ENCODE assay signal across 8 mouse cellular contexts in genomic region chr9:8208855-8209254, GRCm38 (mm10).
A peak's percentile ranks its signal among the peaks of the same experiment; 100 is the strongest.
DNase-seq lines count a peak whose midpoint lies in the region; ATAC-seq and TF ChIP-seq lines count a peak whose summit lies in the region.

No protein-coding gene starts in this region.

- no peaks in the 10 kb centered on the region for H3K4me1 ChIP-seq in forebrain, embryonic 13.5 days
- no peaks in the 10 kb centered on the region for H3K4me1 ChIP-seq in forebrain, embryonic 10.5 days
- no peaks in the 10 kb centered on the region for H3K4me1 ChIP-seq in E14TG2a.4 (replicated peaks; ENCODE audit: low read depth, low read length)
- H3K4me1 ChIP-seq in hindbrain, embryonic 16.5 days (ENCODE audit: control insufficient read depth, insufficient read depth, low read depth, low read length): no peaks in the 10 kb centered on the region
- no peaks in the 10 kb centered on the region for H3K4me1 ChIP-seq in midbrain, embryonic 15.5 days

- no peak overlapping the region for H3K4me3 ChIP-seq in forebrain, embryonic 13.5 days
- H3K4me3 ChIP-seq in forebrain, embryonic 10.5 days: no peak overlapping the region
- no peak overlapping the region for H3K4me3 ChIP-seq in E14TG2a.4 (replicated peaks; ENCODE audit: low read length)
- H3K4me3 ChIP-seq in hindbrain, embryonic 16.5 days (ENCODE audit: low read length): no peak overlapping the region
- no peak overlapping the region for H3K4me3 ChIP-seq in midbrain, embryonic 15.5 days

- DNase-seq in forebrain, embryonic 10.5 days (ENCODE audit: extremely low spot score, low spot score): no peak
- DNase-seq in embryo, embryonic 11 days: peak; percentile 50
- DNase-seq in layer of hippocampus, postnatal 14 days (ENCODE audit: low spot score in 2 of 2): peak; percentile 22 to 58
- DNase-seq in thymus, adult 18-20 months: no peak

- no peak overlapping the region for H3K27ac ChIP-seq in forebrain, embryonic 13.5 days
- H3K27ac ChIP-seq in forebrain, embryonic 10.5 days: no peak overlapping the region
- no peak overlapping the region for H3K27ac ChIP-seq in hindbrain, embryonic 16.5 days (ENCODE audit: low read depth, low read length)
- H3K27ac ChIP-seq in midbrain, embryonic 15.5 days: no peak overlapping the region

- peak; percentile 43 for TF ChIP-seq CTCF in E14TG2a.4 (conservative IDR thresholded peaks at IDR 0.05; ENCODE audit: low read length)

- H3K36me3 ChIP-seq in forebrain, embryonic 13.5 days (ENCODE audit: poor library complexity, severe bottlenecking): no peaks in the 10 kb centered on the region
- no peaks in the 10 kb centered on the region for H3K36me3 ChIP-seq in forebrain, embryonic 10.5 days (replicated peaks)
- no peaks in the 10 kb centered on the region for H3K36me3 ChIP-seq in E14TG2a.4 (ENCODE audit: insufficient read depth, low read length)
- H3K36me3 ChIP-seq in hindbrain, embryonic 16.5 days (ENCODE audit: control insufficient read depth, insufficient read depth, low read length): no peaks in the 10 kb centered on the region
- no peaks in the 10 kb centered on the region for H3K36me3 ChIP-seq in midbrain, embryonic 15.5 days (replicated peaks)

- no peak overlapping the region for H3K4me2 ChIP-seq in forebrain, embryonic 13.5 days
- H3K4me2 ChIP-seq in hindbrain, embryonic 16.5 days (ENCODE audit: low read length): no peak overlapping the region
- H3K4me2 ChIP-seq in midbrain, embryonic 15.5 days: no peak overlapping the region

- H3K27me3 ChIP-seq in forebrain, embryonic 13.5 days: no peaks in the 10 kb centered on the region
- no peaks in the 10 kb centered on the region for H3K27me3 ChIP-seq in forebrain, embryonic 10.5 days (ENCODE audit: poor library complexity, severe bottlenecking)
- H3K27me3 ChIP-seq in E14TG2a.4 (ENCODE audit: insufficient read depth, low read length): no peaks in the 10 kb centered on the region
- no peaks in the 10 kb centered on the region for H3K27me3 ChIP-seq in hindbrain, embryonic 16.5 days (replicated peaks; ENCODE audit: control insufficient read depth, insufficient read depth, low read length)
- no peaks in the 10 kb centered on the region for H3K27me3 ChIP-seq in midbrain, embryonic 15.5 days (replicated peaks)

- H3K9ac ChIP-seq in forebrain, embryonic 13.5 days: no peak overlapping the region
- H3K9ac ChIP-seq in hindbrain, embryonic 16.5 days (ENCODE audit: low read depth, low read length): no peak overlapping the region
- H3K9ac ChIP-seq in midbrain, embryonic 15.5 days: no peak overlapping the region

- H3K9me3 ChIP-seq in forebrain, embryonic 13.5 days (replicated peaks): no peaks in the 10 kb centered on the region
- peaks cover 4% of the 10 kb centered on the region; the same call in 1 of the 2 replicates for H3K9me3 ChIP-seq in forebrain, embryonic 10.5 days
- H3K9me3 ChIP-seq in E14TG2a.4 (ENCODE audit: low read length): no peaks in the 10 kb centered on the region
- H3K9me3 ChIP-seq in hindbrain, embryonic 16.5 days (ENCODE audit: control insufficient read depth, low read length): no peaks in the 10 kb centered on the region
- H3K9me3 ChIP-seq in midbrain, embryonic 15.5 days: no peaks in the 10 kb centered on the region

- ATAC-seq in forebrain, embryonic 13.5 days: peak; percentile 83
- peak; percentile 82 for ATAC-seq in hindbrain, embryonic 16.5 days
- ATAC-seq in midbrain, embryonic 15.5 days (replicated peaks): peak; percentile 85

Comparison
In these comparisons a context has a peak if more than half of its experiments do, and no peak if none do; other contexts are left out.
1. DNase-seq: peak in embryo, embryonic 11 days (single experiment) and layer of hippocampus, postnatal 14 days (2 of 2); none in forebrain, embryonic 10.5 days (single experiment) and thymus, adult 18-20 months (0 of 2).
2. Peak in every context shown above with its lines, with median percentiles within 50 percentile points of each other: ATAC-seq.